Mouse (Mus musculus): ENCODE results near the gene Mtch2.

The Mtch2 gene

GRCm38 (mm10) chr2:90906721-90907120 is 59.8 kb downstream of the Mtch2 start:
- no peak for DNase-seq (ENCODE audit: low spot score in 2 of 2)

GRCm38 (mm10) chr2:90910861-90911260 is 63.9 kb downstream of the Mtch2 start:
- DNase-seq (ENCODE audit: low spot score in 2 of 2): no peak

GRCm38 (mm10) chr2:90911668-90912067 is 64.7 kb downstream of the Mtch2 start:
- DNase-seq (ENCODE audit: low spot score in 2 of 2): no peak

- no peak for DNase-seq (ENCODE audit: low spot score in 2 of 2)
Measured at GRCm38 (mm10) chr2:90913671-90914070, 66.7 kb downstream of the Mtch2 start.

GRCm38 (mm10) chr2:90915516-90915915 is 68.6 kb downstream of the Mtch2 start:
- no peak for DNase-seq (ENCODE audit: low spot score in 2 of 2)

All from spleen, postnatal 36 days (tissue).